Mouse (Mus musculus): ENCODE results near the gene 7530416G11Rik. TPM values are rescaled to one million over a fixed set of nuclear protein-coding genes. Genes with fewer than 3 reads are reported as not detected.

The 7530416G11Rik gene
- polyA plus RNA-seq, 1 experiment from 2014 or later = not detected

DNA sequence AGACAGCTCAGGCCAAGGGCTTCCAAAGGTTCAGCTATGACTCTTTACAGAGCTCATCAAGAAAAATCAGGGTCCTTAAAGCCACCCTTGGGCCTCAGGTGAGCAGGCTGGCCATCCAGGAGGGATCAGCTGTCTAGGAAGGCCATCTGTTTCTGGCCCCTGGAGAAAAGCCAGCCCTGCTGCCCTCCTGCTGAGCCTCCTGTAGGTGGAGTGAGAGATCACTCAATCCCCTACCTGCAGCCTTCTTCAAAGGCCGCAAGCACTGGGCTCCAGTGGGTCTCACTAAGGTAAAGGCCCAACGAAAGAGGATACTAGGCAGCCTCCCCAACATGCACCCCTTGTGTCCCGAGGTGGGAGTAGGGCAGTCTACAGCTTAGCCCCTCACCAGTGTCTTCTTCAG is 29.0 kb upstream of the 7530416G11Rik start:
- ATAC-seq = no peak
- Histone ChIP-seq H3K9me3 (ENCODE audit: control insufficient read depth) (no peaks in the 10 kb centered on the region), H3K4me1 (replicated peaks; ENCODE audit: control insufficient read depth, insufficient read depth, low read length) (no peaks in the 10 kb centered on the region), H3K36me3 (ENCODE audit: control insufficient read depth, insufficient read depth) (no peaks in the 10 kb centered on the region), H3K4me2 (replicated peaks; ENCODE audit: low read depth) (no peak overlapping the region), H3K9ac (ENCODE audit: low read depth, low read length) (no peak overlapping the region), H3K4me3 (ENCODE audit: low read depth, low read length) (no peak overlapping the region), H3K27ac (ENCODE audit: low read depth, low read length) (no peak overlapping the region), H3K27me3 (replicated peaks; ENCODE audit: control insufficient read depth, insufficient read depth, low read length) (no peaks in the 10 kb centered on the region)
- TF ChIP-seq CTCF (IDR thresholded peaks at IDR 0.05; ENCODE audit: low read depth) = no peak
- 59% methylated on average over 3 of the region's 3 CpGs for WGBS

DNA sequence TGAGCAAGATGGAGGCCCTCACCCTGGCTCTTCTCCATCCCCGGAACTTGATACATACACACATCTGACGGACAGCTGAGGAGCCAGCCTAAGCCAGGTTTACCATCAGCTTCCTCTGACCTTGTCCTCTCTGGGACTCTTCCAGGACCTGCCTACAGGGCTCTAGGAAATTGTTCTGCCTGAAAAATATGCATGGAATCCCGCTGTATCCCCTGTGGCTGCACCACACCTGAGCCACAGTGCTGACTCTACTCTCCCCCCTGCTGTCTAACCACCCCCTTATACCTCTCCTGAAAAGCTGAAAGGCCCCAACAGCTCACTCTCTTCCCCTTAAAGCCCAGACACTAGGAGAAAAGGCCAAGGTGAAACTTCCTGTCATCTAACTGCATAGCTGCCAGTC is 26.9 kb upstream of the 7530416G11Rik start:
- Histone ChIP-seq H3K9ac (ENCODE audit: low read depth, low read length) (no peak overlapping the region), H3K36me3 (ENCODE audit: control insufficient read depth, insufficient read depth) (no peaks in the 10 kb centered on the region), H3K27me3 (replicated peaks; ENCODE audit: control insufficient read depth, insufficient read depth, low read length) (no peaks in the 10 kb centered on the region), H3K9me3 (ENCODE audit: control insufficient read depth) (no peaks in the 10 kb centered on the region), H3K27ac (ENCODE audit: low read depth, low read length) (no peak overlapping the region), H3K4me3 (ENCODE audit: low read depth, low read length) (no peak overlapping the region), H3K4me1 (replicated peaks; ENCODE audit: control insufficient read depth, insufficient read depth, low read length) (no peaks in the 10 kb centered on the region), H3K4me2 (replicated peaks; ENCODE audit: low read depth) (no peak overlapping the region)
- no peak for ATAC-seq
- no peak for TF ChIP-seq CTCF (IDR thresholded peaks at IDR 0.05; ENCODE audit: low read depth)
- WGBS = 62% methylated on average over 3 of the region's 3 CpGs

DNA sequence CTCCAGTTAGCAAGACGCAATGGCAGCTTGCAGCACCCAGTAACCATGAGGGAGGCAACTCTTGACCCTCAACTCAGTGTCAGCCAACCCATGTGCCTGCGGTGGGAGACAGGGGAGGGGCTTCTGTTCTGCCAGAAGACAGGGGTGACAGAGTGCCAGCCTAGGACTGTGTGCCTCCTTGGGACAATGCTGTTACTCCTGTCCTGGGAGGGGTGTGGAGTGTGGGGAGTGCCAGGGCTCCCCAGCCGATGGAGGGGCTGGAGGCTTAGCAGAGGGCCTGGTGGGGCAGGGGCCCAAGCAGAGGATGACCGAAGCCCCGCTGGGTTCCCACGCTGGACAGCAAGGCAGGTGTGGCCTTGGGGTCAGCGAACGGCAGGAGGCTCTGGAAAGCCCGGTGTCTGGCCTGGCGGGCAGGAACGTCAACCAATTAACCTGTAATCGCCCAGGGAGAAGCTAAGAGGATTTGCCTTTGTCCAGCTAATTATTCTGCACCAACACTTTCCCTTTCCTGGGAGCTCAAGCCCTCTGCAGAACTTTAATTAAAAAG is 21.4 kb upstream of the 7530416G11Rik start:
- WGBS = 59% methylated on average over 12 of the region's 12 CpGs
- Histone ChIP-seq H3K27ac (ENCODE audit: low read depth, low read length) (no peak overlapping the region), H3K4me1 (replicated peaks; ENCODE audit: control insufficient read depth, insufficient read depth, low read length) (0 out of 2 replicates have a peak, but pooled peaks cover 6% of the 10 kb centered on the region), H3K36me3 (ENCODE audit: control insufficient read depth, insufficient read depth) (no peaks in the 10 kb centered on the region), H3K27me3 (replicated peaks; ENCODE audit: control insufficient read depth, insufficient read depth, low read length) (no peaks in the 10 kb centered on the region), H3K9ac (ENCODE audit: low read depth, low read length) (no peak overlapping the region), H3K9me3 (ENCODE audit: control insufficient read depth) (no peaks in the 10 kb centered on the region), H3K4me3 (ENCODE audit: low read depth, low read length) (no peak overlapping the region), H3K4me2 (replicated peaks; ENCODE audit: low read depth) (no peak overlapping the region)
- no peak for ATAC-seq
- TF ChIP-seq CTCF (IDR thresholded peaks at IDR 0.05; ENCODE audit: low read depth) = no peak

DNA sequence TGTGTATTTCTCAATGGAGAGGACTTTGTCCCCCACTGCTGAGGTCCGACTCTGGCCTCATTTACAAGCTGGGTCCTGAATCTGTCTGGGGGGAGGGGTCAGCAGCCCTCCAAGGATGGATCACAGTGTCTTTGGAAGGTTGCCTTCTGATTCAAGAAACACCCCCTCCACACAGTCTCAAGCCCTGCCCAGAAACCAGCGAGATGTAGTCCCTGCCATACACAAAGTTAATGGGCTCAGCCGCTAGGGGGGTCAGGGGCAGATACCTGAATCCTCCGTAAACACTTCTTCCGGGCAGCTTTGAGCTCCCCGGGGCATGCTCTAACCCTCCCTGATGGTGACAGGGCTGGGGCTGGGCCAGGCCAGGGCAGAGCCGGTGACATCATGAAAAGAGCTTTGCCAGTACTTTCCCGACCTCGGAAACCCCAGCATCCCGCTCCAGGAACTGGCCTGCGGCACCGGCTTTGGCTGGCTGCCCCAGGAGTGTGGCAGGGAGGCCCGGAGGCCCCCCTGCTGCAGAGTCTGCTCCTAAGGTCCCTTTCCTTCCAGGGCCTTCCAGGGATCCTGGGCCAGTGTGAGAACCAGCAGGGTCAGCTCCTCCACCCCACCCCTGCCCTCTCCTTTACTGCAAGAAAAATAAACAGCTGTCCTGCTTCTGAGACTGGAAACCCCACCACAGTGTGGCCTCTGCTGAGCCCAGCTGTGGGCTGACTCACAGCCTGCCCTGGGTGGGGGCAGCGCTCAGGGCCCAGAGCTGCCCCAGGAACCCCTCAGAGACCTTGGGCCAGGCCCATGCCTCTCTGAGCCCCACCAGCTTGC is 20.4 kb upstream of the 7530416G11Rik start:
- H3K4me1 ChIP-seq (replicated peaks; ENCODE audit: control insufficient read depth, insufficient read depth, low read length) = 0 out of 2 replicates have a peak, but pooled peaks cover 6% of the 10 kb centered on the region
- 7% methylated on average over 14 of the region's 14 CpGs for WGBS
- 0 out of 2 replicates have a peak overlapping the region, but pooled peaks have one; percentile 3 for H3K4me3 ChIP-seq (ENCODE audit: low read depth, low read length)
- peak; percentile 39 for TF ChIP-seq CTCF (IDR thresholded peaks at IDR 0.05; ENCODE audit: low read depth)
- H3K9me3 ChIP-seq (ENCODE audit: control insufficient read depth) = no peaks in the 10 kb centered on the region
- no peak overlapping the region for H3K9ac ChIP-seq (ENCODE audit: low read depth, low read length)
- no peak overlapping the region for H3K27ac ChIP-seq (ENCODE audit: low read depth, low read length)
- no peaks in the 10 kb centered on the region for H3K36me3 ChIP-seq (ENCODE audit: control insufficient read depth, insufficient read depth)
- no peaks in the 10 kb centered on the region for H3K27me3 ChIP-seq (replicated peaks; ENCODE audit: control insufficient read depth, insufficient read depth, low read length)
- ATAC-seq = peak; percentile 46; the same call in 1 of the 2 replicates
- peak overlapping the region; percentile 51 for H3K4me2 ChIP-seq (replicated peaks; ENCODE audit: low read depth)

DNA sequence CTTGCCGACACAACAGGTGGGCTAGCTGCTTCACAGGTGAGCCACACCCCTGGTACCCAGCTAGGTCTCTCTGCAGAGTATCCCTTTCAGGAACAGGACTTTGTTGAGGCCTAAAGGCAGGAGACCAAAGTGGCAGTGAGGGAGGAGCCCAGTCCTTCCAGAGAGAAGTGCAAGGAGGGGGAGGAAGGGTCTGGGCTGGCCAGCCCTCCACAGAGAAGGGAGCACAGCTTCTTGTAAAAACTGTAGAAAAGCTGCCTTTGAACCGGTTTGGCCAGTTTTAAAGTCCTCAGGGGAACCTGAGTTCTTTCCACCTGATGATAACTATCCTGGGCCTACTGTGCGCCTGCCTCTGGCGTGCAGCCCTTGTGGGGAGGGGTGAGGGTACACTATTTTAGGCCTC is 16.4 kb upstream of the 7530416G11Rik start:
- ATAC-seq = no peak
- 47% methylated on average over 4 of the region's 4 CpGs for WGBS
- Histone ChIP-seq H3K9me3 (ENCODE audit: control insufficient read depth) (no peaks in the 10 kb centered on the region), H3K4me3 (ENCODE audit: low read depth, low read length) (no peak overlapping the region), H3K27me3 (replicated peaks; ENCODE audit: control insufficient read depth, insufficient read depth, low read length) (no peaks in the 10 kb centered on the region), H3K36me3 (ENCODE audit: control insufficient read depth, insufficient read depth) (no peaks in the 10 kb centered on the region), H3K9ac (ENCODE audit: low read depth, low read length) (no peak overlapping the region), H3K4me1 (replicated peaks; ENCODE audit: control insufficient read depth, insufficient read depth, low read length) (0 out of 2 replicates have a peak, but pooled peaks cover 6% of the 10 kb centered on the region), H3K27ac (ENCODE audit: low read depth, low read length) (no peak overlapping the region), H3K4me2 (replicated peaks; ENCODE audit: low read depth) (no peak overlapping the region)
- no peak for TF ChIP-seq CTCF (IDR thresholded peaks at IDR 0.05; ENCODE audit: low read depth)

DNA sequence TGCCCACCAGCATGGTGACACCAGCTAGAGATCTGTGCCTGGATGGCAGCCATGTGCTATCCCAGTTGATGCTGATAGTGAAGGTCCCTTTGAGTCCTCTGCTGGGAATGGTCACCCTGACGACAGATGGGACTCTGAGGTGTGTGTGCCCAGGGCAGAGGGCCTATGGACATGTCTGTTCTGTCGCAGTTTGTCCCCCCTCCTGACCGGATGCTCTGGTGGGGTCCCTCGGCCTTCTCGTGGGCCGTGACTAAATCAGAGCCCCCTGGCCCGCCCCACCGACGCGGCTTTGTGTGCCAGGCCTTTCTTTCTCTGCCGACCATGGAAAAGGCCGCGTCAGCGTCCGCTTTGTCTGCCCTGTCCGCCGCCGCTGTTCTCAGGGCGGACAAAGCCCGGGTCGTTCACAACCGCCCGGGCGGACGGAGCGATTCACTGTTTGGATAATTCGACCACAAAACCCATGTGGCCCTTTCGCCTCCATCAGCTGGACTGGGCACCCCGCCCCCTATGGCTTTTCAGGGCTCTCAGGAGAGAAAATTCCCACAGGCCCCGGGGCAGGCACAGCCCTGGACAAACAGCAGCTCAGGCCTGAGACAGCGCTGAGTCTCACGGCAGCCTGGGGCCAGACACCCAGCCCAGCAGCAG is 4.5 kb upstream of the 7530416G11Rik start:
- Histone ChIP-seq H3K27ac (ENCODE audit: low read depth, low read length) (no peak overlapping the region), H3K36me3 (ENCODE audit: control insufficient read depth, insufficient read depth) (no peaks in the 10 kb centered on the region), H3K4me3 (ENCODE audit: low read depth, low read length) (no peak overlapping the region), H3K9me3 (ENCODE audit: control insufficient read depth) (no peaks in the 10 kb centered on the region), H3K27me3 (replicated peaks; ENCODE audit: control insufficient read depth, insufficient read depth, low read length) (no peaks in the 10 kb centered on the region), H3K4me1 (replicated peaks; ENCODE audit: control insufficient read depth, insufficient read depth, low read length) (no peaks in the 10 kb centered on the region), H3K4me2 (replicated peaks; ENCODE audit: low read depth) (no peak overlapping the region), H3K9ac (ENCODE audit: low read depth, low read length) (no peak overlapping the region)
- ATAC-seq = no peak
- no peak for TF ChIP-seq CTCF (IDR thresholded peaks at IDR 0.05; ENCODE audit: low read depth)
- 74% methylated on average over 32 of the region's 32 CpGs for WGBS

Data from intestine, postnatal 0 days (tissue).